Mouse (Mus musculus): ENCODE results near the gene Cdkn1c. TPM values are rescaled to one million over a fixed set of nuclear protein-coding genes. Genes with fewer than 3 reads are reported as not detected.

Cdkn1c gene
- total and polyA plus RNA-seq, 3 experiments = not detected

- Histone ChIP-seq H3K4me1 (ENCODE audit: control insufficient read depth in 1 of 2, insufficient read depth in 2 of 2) (no peaks in the 10 kb centered on the region), H3K36me3 (replicated peaks in 1 of 2; ENCODE audit: control insufficient read depth in 1 of 2, insufficient read depth in 1 of 2, low read length in 1 of 2) (no peaks in the 10 kb centered on the region), H3K4me3 (replicated peaks in 1 of 3; ENCODE audit: low read depth in 2 of 3, low read length in 2 of 3, poor library complexity in 1 of 3) (no peak overlapping the region), H3K27ac (ENCODE audit: insufficient read depth, low read depth) (no peak overlapping the region), H3K27me3 (replicated peaks) (peaks cover 37% of the 10 kb centered on the region), H3K4me2 (ENCODE audit: insufficient read depth, low read depth, poor library complexity, severe bottlenecking) (0 out of 2 replicates have a peak overlapping the region, but pooled peaks have one; percentile 32), H3K79me2 (replicated peaks; ENCODE audit: control insufficient read depth, extremely low read depth, insufficient read depth, poor library complexity, severe bottlenecking) (no peaks in the 10 kb centered on the region), H3K9me3 (replicated peaks; ENCODE audit: low read length) (peaks cover 20% of the 10 kb centered on the region), H3K9ac (ENCODE audit: insufficient read depth, low read depth) (no peak overlapping the region)
- TF ChIP-seq MYC (IDR thresholded peaks at IDR 0.05; ENCODE audit: low read depth, low read length) (no peak), POLR2AphosphoS2 (IDR thresholded peaks at IDR 0.05; ENCODE audit: low read depth, low read length) (no peak), BHLHE40 (IDR thresholded peaks at IDR 0.05; ENCODE audit: low read depth, low read length) (peak; percentile 58)
- in situ Hi-C loops (cut with MboI; ENCODE audit: low pct_ligation_motif_present, low pct_unique_long_range_greater_than_20kb, low sequenced_read_pairs) (loop anchor here (5.0 kb wide), 1 partner anchor 313 kb away; no protein-coding TSS in a partner anchor), dilution Hi-C loops (cut with MboI; ENCODE audit: extremely low pct_ligation_motif_present, extremely low pct_unique_long_range_greater_than_20kb, low sequenced_read_pairs) (no loop called here)
- no peak for DNase-seq (ENCODE audit: extremely low read depth)
Measured at GRCm38 (mm10) chr7:143464811-143465560, 4.1 kb upstream of the Cdkn1c start.

DNA sequence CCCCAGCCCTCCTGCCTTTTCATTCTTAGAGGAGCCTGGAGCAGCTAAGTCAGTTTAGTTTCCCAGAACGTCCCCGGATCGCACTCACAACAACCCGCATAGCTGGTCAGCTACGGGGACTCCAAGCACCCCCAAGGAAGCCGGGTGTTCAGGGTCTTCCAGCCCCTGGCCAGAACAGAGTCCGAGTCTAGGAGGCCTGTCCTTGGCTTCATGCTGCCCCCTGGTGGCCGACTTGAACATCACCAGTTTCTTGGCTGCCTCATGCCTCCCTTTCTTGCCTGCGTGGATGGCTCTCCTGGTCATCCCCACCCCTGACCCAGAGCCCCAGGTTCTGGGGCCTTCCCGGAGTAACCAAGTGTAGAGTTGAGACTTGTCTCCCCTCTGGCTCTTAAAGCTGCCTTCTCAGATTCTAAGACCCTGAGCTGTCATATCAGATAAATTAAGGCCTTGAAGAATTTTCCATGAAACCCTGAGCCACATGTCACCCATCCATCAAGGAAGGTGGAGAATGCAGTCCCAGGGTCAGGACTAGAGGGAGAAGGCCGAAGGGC, 3.1 kb upstream of the Cdkn1c start:
- Histone ChIP-seq H3K79me2 (replicated peaks; ENCODE audit: control insufficient read depth, extremely low read depth, insufficient read depth, poor library complexity, severe bottlenecking) (no peaks in the 10 kb centered on the region), H3K27me3 (replicated peaks) (peaks cover 31% of the 10 kb centered on the region), H3K4me1 (ENCODE audit: control insufficient read depth in 1 of 2, insufficient read depth in 2 of 2) (no peaks in the 10 kb centered on the region), H3K27ac (ENCODE audit: insufficient read depth, low read depth) (no peak overlapping the region), H3K9me3 (replicated peaks; ENCODE audit: low read length) (peaks cover 31% of the 10 kb centered on the region), H3K9ac (ENCODE audit: insufficient read depth, low read depth) (no peak overlapping the region), H3K36me3 (replicated peaks in 1 of 2; ENCODE audit: control insufficient read depth in 1 of 2, insufficient read depth in 1 of 2, low read length in 1 of 2) (no peaks in the 10 kb centered on the region), H3K4me2 (ENCODE audit: insufficient read depth, low read depth, poor library complexity, severe bottlenecking) (no peak overlapping the region), H3K4me3 (replicated peaks in 1 of 3; ENCODE audit: low read depth in 2 of 3, low read length in 2 of 3, poor library complexity in 1 of 3) (no peak overlapping the region)
- dilution Hi-C loops (cut with MboI; ENCODE audit: extremely low pct_ligation_motif_present, extremely low pct_unique_long_range_greater_than_20kb, low sequenced_read_pairs) = no loop called here
- TF ChIP-seq RAD21 (IDR thresholded peaks at IDR 0.05; ENCODE audit: low read depth, low read length) (peak; percentile 69), ZC3H11A (IDR thresholded peaks at IDR 0.05; ENCODE audit: low read depth, low read length) (peak; percentile 54), CTCF (conservative IDR thresholded peaks at IDR 0.05 in 1 of 2, IDR thresholded peaks at IDR 0.05 in 1 of 2; ENCODE audit: low read depth in 2 of 2, low read length in 2 of 2) (peak; percentile 25 to 73; a peak in 2 of 4 replicates), EP300 (IDR thresholded peaks at IDR 0.05; ENCODE audit: low read length) (no peak), ZKSCAN1 (IDR thresholded peaks at IDR 0.05; ENCODE audit: borderline replicate concordance, low read depth, low read length) (no peak), SMC3 (IDR thresholded peaks at IDR 0.05; ENCODE audit: low read depth, low read length) (peak; percentile 80)
- peak; percentile 53 for DNase-seq (ENCODE audit: extremely low read depth)
- in situ Hi-C loops (cut with MboI; ENCODE audit: low pct_ligation_motif_present, low pct_unique_long_range_greater_than_20kb, low sequenced_read_pairs) = no loop called here

DNA sequence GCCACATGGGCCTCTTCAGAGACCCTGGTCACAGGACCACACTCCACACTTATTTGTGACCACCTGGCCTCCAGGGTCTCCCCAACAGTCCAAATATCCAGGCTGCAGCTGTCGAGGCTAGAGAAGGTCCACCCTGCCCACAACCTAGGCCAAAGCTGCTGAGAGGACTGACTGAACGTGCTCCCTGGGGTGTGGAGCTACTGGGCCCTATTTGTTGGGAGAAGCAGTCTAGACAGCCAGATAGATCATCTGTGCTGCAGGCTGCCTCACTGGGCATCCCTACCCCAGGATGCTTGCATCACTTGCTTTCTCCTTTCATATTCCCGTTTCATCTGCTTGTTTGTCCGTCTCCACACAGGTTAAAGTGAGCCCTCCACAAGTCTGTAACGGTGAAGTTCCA, 1.7 kb upstream of the Cdkn1c start:
- no peak overlapping the region for H3K27ac ChIP-seq (ENCODE audit: insufficient read depth, low read depth)
- DNase-seq (ENCODE audit: extremely low read depth) = no peak
- no peaks in the 10 kb centered on the region for H3K4me1 ChIP-seq (ENCODE audit: control insufficient read depth in 1 of 2, insufficient read depth in 2 of 2)
- TF ChIP-seq PAX5 (IDR thresholded peaks at IDR 0.05; ENCODE audit: low read length) (no peak), E2F4 (IDR thresholded peaks at IDR 0.05; ENCODE audit: insufficient replicate concordance, low read depth, low read length) (no peak), ZNF384 (IDR thresholded peaks at IDR 0.05; ENCODE audit: low read depth, low read length) (no peak), UBTF (IDR thresholded peaks at IDR 0.05; ENCODE audit: low read depth, low read length) (no peak), BHLHE40 (IDR thresholded peaks at IDR 0.05; ENCODE audit: low read depth, low read length) (no peak), USF1 (IDR thresholded peaks at IDR 0.05; ENCODE audit: low read depth, low read length) (no peak), CHD2 (IDR thresholded peaks at IDR 0.05; ENCODE audit: low read length) (no peak), TCF12 (IDR thresholded peaks at IDR 0.05; ENCODE audit: low read depth, low read length) (no peak), ELF1 (IDR thresholded peaks at IDR 0.05; ENCODE audit: low read depth, low read length) (no peak), CTCF (conservative IDR thresholded peaks at IDR 0.05 in 1 of 2, IDR thresholded peaks at IDR 0.05 in 1 of 2; ENCODE audit: low read depth in 2 of 2, low read length in 2 of 2) (no peak), JUN (IDR thresholded peaks at IDR 0.05; ENCODE audit: insufficient read depth, low read depth, low read length) (no peak), MEF2A (IDR thresholded peaks at IDR 0.05; ENCODE audit: borderline replicate concordance, low read depth, low read length) (no peak), HCFC1 (IDR thresholded peaks at IDR 0.05; ENCODE audit: low read depth, low read length) (no peak)
- peaks cover 17% of the 10 kb centered on the region for H3K27me3 ChIP-seq (replicated peaks)
- H3K4me3 ChIP-seq (replicated peaks in 1 of 3; ENCODE audit: low read depth in 2 of 3, low read length in 2 of 3, poor library complexity in 1 of 3) = no peak overlapping the region
- no peak overlapping the region for H3K9ac ChIP-seq (ENCODE audit: insufficient read depth, low read depth)
- H3K79me2 ChIP-seq (replicated peaks; ENCODE audit: control insufficient read depth, extremely low read depth, insufficient read depth, poor library complexity, severe bottlenecking) = no peaks in the 10 kb centered on the region
- no peaks in the 10 kb centered on the region for H3K36me3 ChIP-seq (replicated peaks in 1 of 2; ENCODE audit: control insufficient read depth in 1 of 2, insufficient read depth in 1 of 2, low read length in 1 of 2)
- no peak overlapping the region for H3K4me2 ChIP-seq (ENCODE audit: insufficient read depth, low read depth, poor library complexity, severe bottlenecking)
- H3K9me3 ChIP-seq (replicated peaks; ENCODE audit: low read length) = peaks cover 34% of the 10 kb centered on the region
- in situ Hi-C loops (cut with MboI; ENCODE audit: low pct_ligation_motif_present, low pct_unique_long_range_greater_than_20kb, low sequenced_read_pairs) (no loop called here), dilution Hi-C loops (cut with MboI; ENCODE audit: extremely low pct_ligation_motif_present, extremely low pct_unique_long_range_greater_than_20kb, low sequenced_read_pairs) (no loop called here)

All from CH12.LX (cell line).